Mouse (Mus musculus) intestine, embryonic 15.5 days (tissue): ENCODE measurements at regions not wholly inside any gene's neighbourhood (a gene's known extent, or its start where the extent isn't known, plus 50 kb on each side); places are given as distances from the start of the nearest gene placed in this dataset.

Source experiments
- ATAC-seq: fragments of 200-750 bp; cut with Nextera tagmentation; 2 replicates; pipeline ENCODE4 v1.8.0; 2017; ENCODE audit warnings: moderate TSS enrichment, moderate library complexity
- H3K27ac ChIP-seq: fragments of 300-500 bp; sonication (generic); 2 replicates; pipeline ENCODE4 v1.5.1; 2015; ENCODE audit warnings: mild to moderate bottlenecking, inconsistent platforms
- H3K27me3 ChIP-seq: fragments of 300-500 bp; sonication (generic); replicated peaks from 2 replicates; pipeline ENCODE4 v1.6.1; 2015; ENCODE audit warnings: inconsistent platforms
- H3K36me3 ChIP-seq: fragments of 300-500 bp; sonication (generic); 2 replicates; pipeline ENCODE4 v1.6.1; 2015; ENCODE audit warnings: inconsistent platforms
- H3K4me1 ChIP-seq: fragments of 300-500 bp; sonication (generic); replicated peaks from 2 replicates; pipeline ENCODE4 v1.6.1; 2015; ENCODE audit warnings: inconsistent platforms
- H3K4me2 ChIP-seq: fragments of 300-500 bp; sonication (generic); replicated peaks from 2 replicates; pipeline ENCODE4 v1.6.1; 2015; ENCODE audit warnings: mild to moderate bottlenecking, inconsistent platforms
- H3K4me3 ChIP-seq: fragments of 300-500 bp; sonication (generic); replicated peaks from 2 replicates; pipeline ENCODE4 v1.5.1; 2015; ENCODE audit warnings: inconsistent platforms
- H3K9ac ChIP-seq: fragments of 300-500 bp; sonication (generic); 2 replicates; pipeline ENCODE4 v1.6.1; 2015; ENCODE audit warnings: inconsistent platforms
- H3K9me3 ChIP-seq: fragments of 300-500 bp; sonication (generic); 2 replicates; pipeline ENCODE4 v1.6.1; 2016; ENCODE audit warnings: inconsistent platforms
- WGBS: fragments of 180-500 bp; shearing (Covaris S2); methylation state at CpG from one replicate; pipeline ENCODE4 v1.1.7; 2015; 5-methylcytosine and 5-hydroxymethylcytosine counted together

DNA sequence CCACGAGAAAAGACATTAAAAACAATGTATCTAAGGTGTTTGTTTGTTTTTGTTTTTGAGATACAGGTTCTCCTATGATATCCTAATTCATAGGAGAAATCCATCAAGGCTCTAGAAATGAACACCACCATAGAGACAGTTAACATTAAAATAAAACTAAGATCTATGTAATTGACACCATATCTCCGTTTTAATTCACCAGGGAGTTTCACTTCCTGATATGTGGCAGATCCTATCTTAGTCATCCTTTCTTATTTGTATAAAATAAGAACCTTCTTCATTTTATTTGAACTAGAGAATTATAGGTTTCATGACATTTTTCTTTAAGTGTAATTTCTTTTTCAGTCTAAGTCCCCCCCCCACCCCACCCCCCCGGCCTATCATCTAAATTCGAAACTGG is 332.3 kb downstream of the Epha7 start:
- ATAC-seq: no peak
- Histone ChIP-seq H3K36me3 (no peaks in the 10 kb centered on the region), H3K9me3 (no peaks in the 10 kb centered on the region), H3K9ac (no peak overlapping the region), H3K4me3 (no peak overlapping the region), H3K27ac (no peak overlapping the region), H3K4me2 (no peak overlapping the region), H3K27me3 (no peaks in the 10 kb centered on the region), H3K4me1 (no peaks in the 10 kb centered on the region)
- WGBS: 86% methylated on average over 4 of the region's 4 CpGs

DNA sequence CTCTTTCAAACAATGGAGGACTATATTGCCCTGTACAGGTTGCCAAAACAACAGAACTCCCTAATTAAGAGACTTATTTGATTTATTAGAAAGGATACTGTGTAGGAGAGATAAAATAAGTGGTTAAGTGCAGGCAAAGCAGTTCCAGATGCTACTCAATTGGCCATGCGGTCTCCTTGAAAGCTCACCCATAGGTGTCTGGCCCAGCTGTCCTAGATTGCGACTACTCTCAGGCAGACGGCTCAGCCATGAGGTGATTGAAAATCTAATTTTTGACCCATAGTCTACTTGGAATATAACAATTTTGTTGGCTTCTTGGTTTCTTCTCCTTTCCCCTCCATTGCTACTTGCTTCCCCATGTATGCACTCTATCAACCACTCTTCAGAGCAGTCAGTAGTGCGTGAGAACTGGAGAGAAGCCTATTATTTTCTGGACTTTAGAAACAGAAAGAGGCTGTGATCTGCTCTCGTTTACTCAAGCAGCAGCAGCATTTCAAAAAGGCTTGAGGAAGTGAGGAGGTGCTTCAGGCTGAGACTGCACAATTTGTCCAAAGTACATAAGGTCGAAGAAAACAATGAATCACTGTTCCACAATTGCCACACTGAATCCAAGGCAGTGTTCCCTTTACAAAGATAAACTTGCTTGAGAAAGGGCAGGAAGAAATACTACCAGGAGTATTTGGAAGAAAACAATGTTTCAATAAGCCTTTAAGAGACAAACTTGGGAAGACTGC is 339.4 kb downstream of the Epha7 start:
- peak; percentile 92 for ATAC-seq
- H3K27me3 ChIP-seq: no peaks in the 10 kb centered on the region
- no peak overlapping the region for H3K27ac ChIP-seq
- H3K4me1 ChIP-seq: no peaks in the 10 kb centered on the region
- no peak overlapping the region for H3K4me3 ChIP-seq
- no peak overlapping the region for H3K4me2 ChIP-seq
- no peak overlapping the region for H3K9ac ChIP-seq
- whole genome bisulfite sequencing: 57% methylated on average over 6 of the region's 6 CpGs
- no peaks in the 10 kb centered on the region for H3K9me3 ChIP-seq
- no peaks in the 10 kb centered on the region for H3K36me3 ChIP-seq

DNA sequence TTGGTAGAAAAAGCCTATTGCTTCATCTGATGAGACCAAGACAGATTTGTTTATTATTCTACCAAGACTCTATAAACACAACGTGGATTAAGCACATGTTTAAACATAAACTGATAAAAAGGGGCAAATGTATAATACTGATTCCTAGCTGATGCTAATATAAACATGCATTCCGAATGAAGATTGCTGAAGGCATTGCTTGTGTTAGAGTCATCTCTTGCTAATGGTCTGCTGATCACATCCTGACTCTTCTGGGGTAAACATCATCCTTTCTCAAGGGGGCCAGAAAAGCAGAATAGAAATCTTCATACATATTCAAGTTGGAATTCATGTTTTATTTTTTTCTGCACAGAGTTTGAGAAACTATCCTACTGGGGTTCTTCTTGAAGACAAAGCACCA is 369.6 kb downstream of the Epha7 start:
- no peak for ATAC-seq
- 46% methylated on average over 2 of the region's 2 CpGs for WGBS
- no peaks in the 10 kb centered on the region for H3K9me3 ChIP-seq

GRCm38 (mm10) chr4:29183411-29183810 is 370.5 kb downstream of the Epha7 start:
- Histone ChIP-seq H3K4me1 (no peaks in the 10 kb centered on the region), H3K27me3 (no peaks in the 10 kb centered on the region), H3K9ac (no peak overlapping the region), H3K4me3 (no peak overlapping the region), H3K9me3 (no peaks in the 10 kb centered on the region), H3K4me2 (no peak overlapping the region), H3K27ac (no peak overlapping the region), H3K36me3 (no peaks in the 10 kb centered on the region)
- peak; percentile 90 for ATAC-seq

More for the DNA sequence above, 369.6 kb downstream of the Epha7 start:
- Histone ChIP-seq H3K4me1 (no peaks in the 10 kb centered on the region), H3K9ac (no peak overlapping the region), H3K4me3 (no peak overlapping the region), H3K4me2 (no peak overlapping the region), H3K36me3 (no peaks in the 10 kb centered on the region), H3K27ac (no peak overlapping the region), H3K27me3 (no peaks in the 10 kb centered on the region)

DNA sequence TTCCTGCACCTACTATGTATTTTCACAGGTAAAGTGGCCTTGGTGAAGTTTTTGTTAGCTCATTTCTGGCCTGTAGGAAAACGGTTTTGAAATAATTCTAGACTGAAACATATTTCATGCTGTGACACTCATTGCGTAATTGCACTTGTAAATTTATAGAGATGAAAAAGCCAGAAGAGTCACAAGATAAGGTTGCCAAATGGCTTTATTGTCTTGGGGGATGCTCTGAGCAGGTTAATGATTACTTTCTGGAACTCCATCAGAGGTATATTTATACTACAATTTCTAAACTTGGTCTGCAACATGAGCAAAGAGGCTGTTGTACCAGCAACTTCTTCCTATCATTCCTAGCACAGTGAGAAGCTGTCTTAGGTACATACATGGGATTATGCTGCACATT is 370.9 kb downstream of the Epha7 start:
- 67% methylated on average over 2 of the region's 2 CpGs for WGBS
- peak; percentile 91 for ATAC-seq
- no peak overlapping the region for H3K4me2 ChIP-seq

DNA sequence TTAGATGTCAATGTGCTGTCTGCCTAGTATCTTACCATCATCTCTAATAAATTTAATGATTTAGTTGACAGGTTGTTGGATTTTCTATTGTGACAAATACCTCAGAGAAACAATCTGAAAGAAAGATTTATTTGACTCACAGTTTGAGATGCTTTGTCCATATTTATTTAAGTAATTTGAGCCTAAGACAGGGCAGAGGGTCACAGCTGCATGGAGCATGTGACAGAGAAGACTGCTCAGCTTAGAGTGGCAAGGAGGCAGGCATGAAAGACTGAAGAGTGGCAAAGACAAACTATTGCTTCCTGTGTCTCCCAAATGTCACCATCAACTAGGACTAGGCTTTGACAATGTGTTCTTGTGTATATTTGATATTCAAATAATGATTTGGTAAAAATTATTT is 388.0 kb downstream of the Epha7 start:
- no peak for ATAC-seq
- Histone ChIP-seq H3K27ac (no peak overlapping the region), H3K4me3 (no peak overlapping the region), H3K27me3 (no peaks in the 10 kb centered on the region), H3K9ac (no peak overlapping the region), H3K4me2 (no peak overlapping the region), H3K4me1 (no peaks in the 10 kb centered on the region), H3K9me3 (no peaks in the 10 kb centered on the region), H3K36me3 (no peaks in the 10 kb centered on the region)

More for the DNA sequence above, 370.9 kb downstream of the Epha7 start:
- Histone ChIP-seq H3K27me3 (no peaks in the 10 kb centered on the region), H3K9me3 (no peaks in the 10 kb centered on the region), H3K36me3 (no peaks in the 10 kb centered on the region), H3K4me1 (no peaks in the 10 kb centered on the region), H3K27ac (no peak overlapping the region), H3K4me3 (no peak overlapping the region), H3K9ac (no peak overlapping the region)
